8 mouse cellular contexts compared by ENCODE assay signal in the genomic region with DNA sequence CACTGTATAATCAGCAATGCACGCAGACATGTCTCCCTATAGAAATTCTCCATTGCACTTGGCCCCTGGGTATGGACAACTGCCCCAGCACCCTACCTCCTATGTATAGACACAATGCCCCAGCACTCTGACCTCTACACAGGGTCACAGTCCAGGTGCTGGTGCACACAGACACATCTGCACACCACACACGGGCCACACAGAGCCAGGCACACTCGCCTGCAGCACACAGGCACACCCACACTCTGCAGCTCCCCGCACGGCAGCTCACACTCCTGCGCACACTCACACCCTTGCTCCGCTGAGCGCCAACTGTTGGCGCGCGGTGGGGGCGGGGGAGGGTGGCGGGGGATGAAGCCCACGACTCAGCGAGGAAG.
DNase-seq lines count a peak whose midpoint lies in the region; ATAC-seq and TF ChIP-seq lines count a peak whose summit lies in the region.

No protein-coding gene starts in this region.

- H3K36me3 ChIP-seq in spleen, adult 2 months (ENCODE audit: control insufficient read depth, insufficient read depth, low read length) = no peaks in the 10 kb centered on the region
- H3K36me3 ChIP-seq in hindbrain, embryonic 16.5 days (ENCODE audit: control insufficient read depth, insufficient read depth, low read length) = no peaks in the 10 kb centered on the region
- no peaks in the 10 kb centered on the region for H3K36me3 ChIP-seq in midbrain, embryonic 13.5 days

- peak overlapping the region; percentile 56 for H3K4me3 ChIP-seq in spleen, adult 2 months (ENCODE audit: extremely low read depth, insufficient read depth, insufficient read length)
- peak overlapping the region; percentile 47 for H3K4me3 ChIP-seq in hindbrain, embryonic 16.5 days (ENCODE audit: low read length)
- H3K4me3 ChIP-seq in midbrain, embryonic 13.5 days (replicated peaks) = peak overlapping the region; percentile 37

- peak overlapping the region; percentile 83 for H3K9ac ChIP-seq in hindbrain, embryonic 16.5 days (ENCODE audit: low read depth, low read length)
- H3K9ac ChIP-seq in midbrain, embryonic 13.5 days (replicated peaks) = peak overlapping the region; percentile 74

- peak overlapping the region; percentile 76; the same call in 1 of the 2 replicates for H3K27ac ChIP-seq in spleen, adult 2 months (ENCODE audit: insufficient read depth, low read length)
- peak overlapping the region; percentile 91 for H3K27ac ChIP-seq in hindbrain, embryonic 16.5 days (ENCODE audit: low read depth, low read length)
- H3K27ac ChIP-seq in midbrain, embryonic 13.5 days = peak overlapping the region; percentile 98

- peak overlapping the region; percentile 87 for H3K4me2 ChIP-seq in hindbrain, embryonic 16.5 days (ENCODE audit: low read length)
- peak overlapping the region; percentile 72 for H3K4me2 ChIP-seq in midbrain, embryonic 13.5 days (replicated peaks)

- ATAC-seq in hindbrain, embryonic 16.5 days = peak; percentile 50
- peak; percentile 80 for ATAC-seq in midbrain, embryonic 13.5 days

- H3K4me1 ChIP-seq in spleen, adult 2 months (ENCODE audit: control insufficient read depth, insufficient read depth, insufficient read length) = peaks cover 19% of the 10 kb centered on the region
- peaks cover 49% of the 10 kb centered on the region for H3K4me1 ChIP-seq in hindbrain, embryonic 16.5 days (ENCODE audit: control insufficient read depth, insufficient read depth, low read depth, low read length)
- peaks cover 76% of the 10 kb centered on the region for H3K4me1 ChIP-seq in midbrain, embryonic 13.5 days (replicated peaks)

- no peaks in the 10 kb centered on the region for H3K27me3 ChIP-seq in spleen, adult 2 months (ENCODE audit: control insufficient read depth, insufficient read depth, low read length)
- no peaks in the 10 kb centered on the region for H3K27me3 ChIP-seq in hindbrain, embryonic 16.5 days (replicated peaks; ENCODE audit: control insufficient read depth, insufficient read depth, low read length)
- H3K27me3 ChIP-seq in midbrain, embryonic 13.5 days = no peaks in the 10 kb centered on the region

- peak; percentile 57 for DNase-seq in adrenal gland, postnatal 10 days
- no peak for DNase-seq in adrenal gland, adult 8-10 months
- DNase-seq in spleen, adult 2 months (ENCODE audit: low read depth in 1 of 2, low spot score in 2 of 2) = no peak
- no peak for DNase-seq in spleen, postnatal 4 days (ENCODE audit: low spot score in 2 of 2)
- no peak for DNase-seq in ovary, postnatal 10 days (ENCODE audit: low spot score)
- DNase-seq in frontal cortex, postnatal 25 days (ENCODE audit: low spot score in 2 of 2) = no peak

- no peak for TF ChIP-seq CTCF in spleen, adult 2 months (IDR thresholded peaks at IDR 0.05; ENCODE audit: extremely low read depth, insufficient read depth, insufficient read length, insufficient replicate concordance)

- no peak for TF ChIP-seq POLR2A in spleen, adult 2 months (IDR thresholded peaks at IDR 0.05; ENCODE audit: low read depth, low read length)

- WGBS in spleen, adult 2 months = 6% methylated on average over 15 of the region's 15 CpGs
- WGBS in hindbrain, embryonic 16.5 days = 3% methylated on average over 13 of the region's 15 CpGs
- 5% methylated on average over 15 of the region's 15 CpGs for WGBS in midbrain, embryonic 13.5 days

- H3K9me3 ChIP-seq in hindbrain, embryonic 16.5 days (ENCODE audit: control insufficient read depth, low read length) = no peaks in the 10 kb centered on the region
- no peaks in the 10 kb centered on the region for H3K9me3 ChIP-seq in midbrain, embryonic 13.5 days
